Mouse (Mus musculus) liver, adult 2 months (tissue): ENCODE measurements around the gene Kif5a.

Source experiments
- CTCF ChIP-seq: fragments of 200-500 bp; IDR thresholded peaks from 2 replicates; pipeline ENCODE4 v1.5.1; 2011; ENCODE audit warnings: low read depth, low read length, control low read depth
- POLR2A ChIP-seq: fragments of 200-500 bp; IDR thresholded peaks from 2 replicates; pipeline ENCODE4 v1.6.1; 2011; ENCODE audit warnings: low read length, control low read depth; ENCODE audit not compliant: insufficient read depth; ENCODE audit errors: extremely low read depth

DNA sequence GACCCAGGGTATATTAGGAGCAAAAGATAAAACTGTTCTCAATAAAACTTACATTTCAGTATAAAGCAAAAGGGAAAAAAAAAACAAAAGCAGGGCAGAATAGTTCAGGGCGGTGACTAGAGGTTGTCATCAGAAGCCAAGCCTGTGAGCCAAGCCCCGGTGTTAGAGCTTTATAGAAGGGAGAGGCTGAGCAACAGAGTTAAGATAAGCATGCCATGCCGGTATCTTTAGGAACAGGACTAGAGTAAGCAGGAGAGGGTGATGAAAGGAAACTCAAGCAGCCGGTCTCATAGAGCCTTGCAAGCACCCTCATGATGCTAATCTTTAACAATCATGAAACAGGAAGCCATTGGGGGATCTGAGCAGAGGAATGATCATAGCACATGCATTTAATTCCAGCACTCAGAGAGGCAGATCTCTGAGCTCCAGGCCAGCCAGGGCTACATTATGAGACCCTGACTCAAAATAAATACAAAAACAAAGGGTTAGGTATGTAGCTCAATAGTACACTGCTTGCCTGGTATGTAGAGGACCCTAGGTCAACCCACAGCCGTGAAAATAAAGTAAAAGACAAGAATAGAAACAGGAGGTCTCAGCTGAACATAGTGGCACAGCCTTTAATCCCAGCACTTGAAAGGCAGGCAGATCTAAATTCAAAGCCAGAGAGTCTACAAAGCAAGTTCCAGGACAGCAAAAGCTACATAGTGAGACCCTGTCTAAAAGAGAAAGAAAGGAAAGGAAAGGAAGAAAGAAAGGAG, 28.9 kb upstream of the Kif5a start:
- TF ChIP-seq CTCF = no peak
- TF ChIP-seq POLR2A = no peak
